Mouse (Mus musculus) kidney, adult 2 months (tissue): Measurements from ENCODE around the gene Trip12.

ENCODE experiments used
- CTCF ChIP-seq: fragments of 200-500 bp; conservative IDR thresholded peaks from 2 replicates; pipeline ENCODE4 v1.5.1; 2011; ENCODE audit warnings: low read depth, mild to moderate bottlenecking, control low read depth, low read length, moderate library complexity, mixed read lengths; ENCODE audit not compliant: insufficient read depth, insufficient read length
- POLR2A ChIP-seq: fragments of 200-500 bp; IDR thresholded peaks from one replicate; pipeline ENCODE4 v1.6.1; 2011; ENCODE audit warnings: low read depth, low read length, control low read depth

GRCm38 (mm10) chr1:84817596-84817995, 22.7 kb downstream of the Trip12 start:
- TF ChIP-seq CTCF (no peak), POLR2A (no peak)
